Mouse (Mus musculus) liver, embryonic 14.5 days (tissue): ENCODE results near the gene Crb3. TPM values are rescaled to one million over a fixed set of nuclear protein-coding genes. Genes with fewer than 3 reads are reported as not detected.
A peak's percentile ranks its signal among the peaks of the same experiment; 100 is the strongest.

Source experiments
- ATAC-seq: fragments of 200-750 bp; cut with Nextera tagmentation; 2 replicates; pipeline ENCODE4 v1.8.0; 2017; ENCODE audit warnings: moderate number of reproducible peaks, mild to moderate bottlenecking, moderate library complexity; ENCODE audit not compliant: insufficient read depth
- DNase-seq, 3 experiments: peaks; one replicate each; pipeline ENCODE4 v3.0.0-alpha.2; 2012 to 2013; ENCODE audit warnings: low read depth in 3 of 3, low spot score in 3 of 3
- H3K27ac ChIP-seq: fragments of 300-500 bp; sonication (generic); 2 replicates; pipeline ENCODE4 v1.5.1; 2014; ENCODE audit warnings: moderate library complexity, mild to moderate bottlenecking, control low read depth, inconsistent platforms
- H3K27me3 ChIP-seq: fragments of 300-500 bp; sonication (generic); 2 replicates; pipeline ENCODE4 v1.6.1; 2014; ENCODE audit warnings: mild to moderate bottlenecking, low read length, moderate library complexity; ENCODE audit not compliant: control insufficient read depth, insufficient read depth
- H3K36me3 ChIP-seq: fragments of 300-500 bp; sonication (generic); replicated peaks from 2 replicates; pipeline ENCODE4 v1.6.1; 2014; ENCODE audit warnings: low read depth; ENCODE audit not compliant: control insufficient read depth, insufficient read depth
- H3K4me1 ChIP-seq, 2 experiments: fragments of 200-500 bp in 1 of 2; fragments of 300-500 bp in 1 of 2; sonication (generic) in 1 of 2; replicated peaks; 2 replicates each; pipeline ENCODE4 v1.6.1; 2012 to 2014; ENCODE audit warnings: antibody characterized with exemption in 1 of 2, inconsistent platforms in 1 of 2, low read length in 1 of 2; ENCODE audit not compliant: control insufficient read depth in 2 of 2, insufficient read depth in 2 of 2
- H3K4me2 ChIP-seq: fragments of 300-500 bp; sonication (generic); 2 replicates; pipeline ENCODE4 v1.6.1; 2014; ENCODE audit warnings: low read depth, mild to moderate bottlenecking, control low read depth, moderate library complexity
- H3K4me3 ChIP-seq, 2 experiments: fragments of 200-500 bp in 1 of 2; fragments of 300-500 bp in 1 of 2; sonication (generic) in 1 of 2; 2 replicates each; pipeline ENCODE4 v1.5.1; 2012 to 2014; ENCODE audit warnings: low read depth in 2 of 2, low read length in 2 of 2, mild to moderate bottlenecking in 2 of 2, control low read depth in 1 of 2, inconsistent platforms in 1 of 2, moderate library complexity in 1 of 2; ENCODE audit not compliant: insufficient read depth in 1 of 2
- H3K9ac ChIP-seq: fragments of 300-500 bp; sonication (generic); replicated peaks from 2 replicates; pipeline ENCODE4 v1.6.1; 2014; ENCODE audit warnings: mild to moderate bottlenecking, control low read depth, moderate library complexity
- H3K9me3 ChIP-seq: fragments of 300-500 bp; sonication (generic); 2 replicates; pipeline ENCODE4 v1.6.1; 2016; ENCODE audit warnings: low read length, mixed read lengths; ENCODE audit not compliant: control insufficient read depth
- CTCF ChIP-seq: IDR thresholded peaks from 2 replicates; pipeline ENCODE4 v1.5.1; 2016; ENCODE audit warnings: antibody characterized with exemption, low read depth, control low read depth
- EP300 ChIP-seq: IDR thresholded peaks from 2 replicates; pipeline ENCODE4 v1.6.1; 2016; ENCODE audit warnings: antibody characterized with exemption, low read depth
- WGBS: fragments of 180-500 bp; shearing (Covaris S2); extraction: QIAGEN DNeasy Blood & Tissue Kit; methylation state at CpG from one replicate; pipeline ENCODE4 v1.1.7; 2014; ENCODE audit not compliant: insufficient replicate concordance; 5-methylcytosine and 5-hydroxymethylcytosine counted together
- polyA plus RNA-seq, 2 experiments: library from polyadenylated mRNA; depleted of rRNA in 1 of 2; stranded (reverse) in 1 of 2; unstranded in 1 of 2; fragments of >200 nt; fragmentation: Nextera tagmentation in 1 of 2; extraction: Ambion mirVana in 1 of 2; gene quantifications; 2 replicates each; pipeline versions ENCODE4 v1.2.1 to v1.2.3; 2012 to 2014

Crb3 gene
- polyA plus RNA-seq, 2 experiments: 4.4 to 6.1 TPM

DNA sequence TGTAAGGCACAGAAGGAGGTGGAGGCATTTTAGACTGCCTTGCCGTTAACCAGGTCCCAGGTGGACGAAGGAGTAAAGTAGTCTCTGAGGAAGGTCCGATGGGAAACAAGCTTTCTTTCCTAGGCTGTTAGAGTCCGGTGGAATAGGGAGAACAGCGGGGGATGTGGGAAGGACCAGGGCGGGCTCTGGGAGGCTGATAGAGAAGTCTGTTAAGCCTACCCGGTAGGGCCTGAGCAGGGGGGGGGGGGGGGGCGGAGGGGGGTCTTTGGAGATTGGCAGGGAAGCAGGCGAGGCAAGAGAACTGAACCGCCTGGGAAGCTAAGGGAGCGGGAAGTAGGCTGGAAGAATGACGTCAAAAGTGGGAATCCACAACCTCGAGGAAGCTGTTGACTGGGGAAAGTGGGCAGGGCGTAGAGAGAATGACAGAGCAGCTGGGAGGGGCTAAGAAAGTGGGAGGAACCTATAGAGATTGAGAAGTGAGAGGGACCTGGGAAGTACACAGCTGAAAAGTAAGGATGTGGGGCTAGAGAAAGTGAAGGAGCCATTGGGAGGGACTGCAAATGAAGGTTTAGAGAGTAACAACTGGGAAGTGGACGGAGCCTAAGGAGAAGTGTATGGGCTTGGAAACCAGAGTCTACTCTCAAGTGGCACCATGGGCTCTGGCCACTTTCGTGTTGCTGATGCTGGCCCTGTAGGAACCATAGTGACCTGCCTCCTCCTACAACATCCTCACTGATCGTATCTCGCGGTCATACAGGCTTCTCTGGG is 37.1 kb downstream of the Crb3 start:
- WGBS: 5% methylated on average over 19 of the region's 19 CpGs
- peak overlapping the region; percentile 38 for H3K4me2 ChIP-seq
- H3K36me3 ChIP-seq: no peaks in the 10 kb centered on the region
- H3K27me3 ChIP-seq: no peaks in the 10 kb centered on the region; the same call in 1 of the 2 replicates
- peak; percentile 71 for ATAC-seq
- H3K4me3 ChIP-seq: no peak overlapping the region
- no peaks in the 10 kb centered on the region for H3K9me3 ChIP-seq
- TF ChIP-seq CTCF (no peak), EP300 (no peak)
- H3K27ac ChIP-seq: no peak overlapping the region
- H3K4me1 ChIP-seq: peaks cover 0 to 10% of the 10 kb centered on the region in 2 experiments; a peak in 1 of 4 replicates
- H3K9ac ChIP-seq: no peak overlapping the region
- DNase-seq: no peak

DNA sequence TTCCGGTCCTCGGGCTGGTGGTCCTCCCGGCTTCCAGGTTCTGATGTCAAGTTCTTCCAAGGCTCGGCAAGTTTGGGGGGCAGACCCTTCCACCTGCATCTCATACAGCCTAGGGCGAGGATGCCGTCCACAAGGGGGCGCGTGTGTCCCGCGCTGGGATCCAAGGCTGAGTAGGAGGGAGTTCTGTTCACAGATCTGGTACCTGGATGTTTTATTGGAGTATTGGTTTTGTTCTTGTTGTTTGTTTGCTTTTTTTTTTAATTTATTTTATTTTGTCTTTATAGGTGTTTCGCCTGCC is 37.7 kb downstream of the Crb3 start:
- H3K27ac ChIP-seq: no peak overlapping the region
- DNase-seq (peak in 1 of 3 experiments; percentile 42), ATAC-seq (peak; percentile 70)
- H3K9me3 ChIP-seq: no peaks in the 10 kb centered on the region
- TF ChIP-seq EP300 (no peak), CTCF (peak; percentile 94)
- H3K4me2 ChIP-seq: peak overlapping the region; percentile 38
- no peak overlapping the region for H3K9ac ChIP-seq
- peaks cover 0 to 10% of the 10 kb centered on the region in 2 experiments; a peak in 1 of 4 replicates for H3K4me1 ChIP-seq
- no peaks in the 10 kb centered on the region for H3K36me3 ChIP-seq
- WGBS: 3% methylated on average over 11 of the region's 11 CpGs
- no peaks in the 10 kb centered on the region; the same call in 1 of the 2 replicates for H3K27me3 ChIP-seq
- no peak overlapping the region for H3K4me3 ChIP-seq

DNA sequence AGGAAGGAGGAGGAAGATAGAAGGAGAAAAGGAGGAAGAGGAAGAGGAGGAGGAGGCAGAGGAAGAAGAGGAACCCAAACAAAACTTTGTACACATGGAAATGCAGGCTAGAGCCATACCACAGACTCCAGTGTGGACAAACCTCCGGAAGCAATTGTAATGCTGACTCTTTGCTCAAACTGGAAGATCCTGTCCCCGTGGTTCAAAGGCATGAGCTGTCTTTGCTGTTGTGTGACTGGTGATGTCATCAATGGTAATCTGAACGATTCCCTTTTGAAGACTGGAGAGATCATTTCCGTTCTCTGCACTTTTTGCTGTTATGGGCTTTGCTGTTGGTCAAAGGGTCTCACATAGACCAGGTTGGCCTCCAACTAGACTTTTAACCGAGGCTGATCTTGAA is 39.4 kb downstream of the Crb3 start:
- Histone ChIP-seq H3K27me3 (no peaks in the 10 kb centered on the region), H3K4me1 (peaks cover 0 to 10% of the 10 kb centered on the region in 2 experiments; a peak in 1 of 4 replicates), H3K27ac (no peak overlapping the region), H3K36me3 (no peaks in the 10 kb centered on the region), H3K9me3 (no peaks in the 10 kb centered on the region), H3K4me2 (no peak overlapping the region), H3K9ac (no peak overlapping the region), H3K4me3 (no peak overlapping the region)
- TF ChIP-seq EP300: no peak
- no peak for TF ChIP-seq CTCF
- DNase-seq: no peak
- WGBS: 47% methylated on average over 5 of the region's 5 CpGs
- ATAC-seq: no peak

DNA sequence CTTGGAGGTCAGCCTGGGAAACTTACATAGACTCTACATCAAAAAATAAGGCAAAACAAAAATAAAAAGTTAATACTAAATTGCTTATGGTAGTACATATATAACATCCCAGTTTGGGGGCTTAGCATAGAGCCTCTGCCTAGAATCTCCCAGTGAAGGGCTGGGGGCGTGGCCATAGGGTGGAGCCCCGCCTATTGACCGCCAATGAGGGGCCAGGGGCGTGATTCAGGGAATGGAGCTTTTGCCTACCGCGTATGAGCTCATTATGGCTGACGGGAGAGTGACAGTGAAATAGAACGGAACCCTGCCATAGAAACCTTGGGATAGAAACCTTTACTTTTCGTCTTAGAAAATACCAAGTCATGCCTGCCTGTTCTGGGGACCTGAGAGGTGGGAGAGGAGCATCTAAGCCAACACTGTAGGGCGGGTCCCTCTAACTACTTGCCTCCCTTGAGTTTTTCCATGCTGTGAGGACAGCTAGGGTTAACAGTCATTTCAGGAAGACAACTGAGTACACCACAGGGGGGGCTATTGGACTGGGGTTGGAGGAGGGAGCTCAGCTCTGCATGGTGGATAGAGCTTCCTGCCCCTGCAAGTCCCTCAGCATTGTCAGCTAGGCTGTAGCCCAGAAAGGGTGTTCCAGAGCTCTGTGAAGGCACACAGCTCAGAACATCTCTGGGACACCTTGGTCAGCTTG is 40.9 kb downstream of the Crb3 start:
- Histone ChIP-seq H3K4me3 (no peak overlapping the region; a peak in 2 of 4 replicates), H3K4me2 (peak overlapping the region; percentile 40), H3K27me3 (no peaks in the 10 kb centered on the region; the same call in 1 of the 2 replicates), H3K9me3 (no peaks in the 10 kb centered on the region), H3K9ac (no peak overlapping the region), H3K4me1 (peaks cover 0 to 10% of the 10 kb centered on the region in 2 experiments; a peak in 1 of 4 replicates), H3K36me3 (no peaks in the 10 kb centered on the region), H3K27ac (no peak overlapping the region)
- no peak for DNase-seq
- TF ChIP-seq EP300 (no peak), CTCF (peak; percentile 24)
- peak; percentile 64 for ATAC-seq
- 5% methylated on average over 10 of the region's 10 CpGs for WGBS

DNA sequence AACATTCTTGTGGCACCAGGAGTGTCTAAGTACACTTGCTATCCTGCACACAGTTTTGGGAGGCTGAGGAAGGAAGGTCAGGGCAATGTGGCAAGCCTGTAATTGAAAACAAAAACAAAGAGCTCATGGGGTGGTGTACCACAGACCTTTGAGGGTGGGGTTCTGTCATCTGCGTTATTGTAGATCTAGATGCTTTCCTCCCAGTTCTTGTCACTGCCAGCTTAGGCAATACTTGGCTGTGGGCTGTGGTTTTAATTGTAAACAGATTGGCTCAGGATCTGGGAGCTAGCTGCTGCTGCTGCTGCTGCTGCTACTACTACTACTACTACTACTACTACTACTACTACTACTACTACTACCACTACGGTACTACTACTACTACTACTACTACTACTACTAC is 43.4 kb downstream of the Crb3 start:
- no peak overlapping the region for H3K4me3 ChIP-seq
- no peak overlapping the region for H3K27ac ChIP-seq
- H3K27me3 ChIP-seq: peaks cover 16% of the 10 kb centered on the region
- DNase-seq (no peak), ATAC-seq (no peak)
- TF ChIP-seq CTCF (no peak), EP300 (no peak)
- no peaks in the 10 kb centered on the region for H3K36me3 ChIP-seq
- H3K4me2 ChIP-seq: no peak overlapping the region
- H3K9me3 ChIP-seq: no peaks in the 10 kb centered on the region
- peaks cover 0 to 6% of the 10 kb centered on the region in 2 experiments; a peak in 1 of 4 replicates for H3K4me1 ChIP-seq
- no peak overlapping the region for H3K9ac ChIP-seq
- 55% methylated on average over 2 of the region's 2 CpGs for whole genome bisulfite sequencing
